Mouse (Mus musculus) midbrain, postnatal 0 days (tissue): ENCODE data around the gene Hist1h2be. TPM values are rescaled to one million over a fixed set of nuclear protein-coding genes. Genes with fewer than 3 reads are reported as not detected.

Experiments
- ATAC-seq: fragments of 200-750 bp; cut with Nextera tagmentation; 2 replicates; pipeline ENCODE4 v1.8.0; 2017; ENCODE audit warnings: moderate number of reproducible peaks, mild to moderate bottlenecking, moderate TSS enrichment, moderate library complexity; ENCODE audit not compliant: low FRiP score
- DNase-seq: peaks from one replicate; pipeline ENCODE4 v3.0.0-alpha.2; 2015; ENCODE audit warnings: low spot score
- H3K27ac ChIP-seq: fragments of 300-500 bp; sonication (generic); 2 replicates; pipeline ENCODE4 v1.5.1; 2014; ENCODE audit warnings: low read depth, mild to moderate bottlenecking, low read length, mixed read lengths
- H3K27me3 ChIP-seq: fragments of 300-500 bp; sonication (generic); 2 replicates; pipeline ENCODE4 v1.6.1; 2014; ENCODE audit warnings: low read length, control low read depth, mixed read lengths; ENCODE audit not compliant: insufficient read depth
- H3K36me3 ChIP-seq: fragments of 300-500 bp; sonication (generic); 2 replicates; pipeline ENCODE4 v1.6.1; 2014; ENCODE audit warnings: low read length, control low read depth, mixed read lengths; ENCODE audit not compliant: insufficient read depth
- H3K4me1 ChIP-seq: fragments of 300-500 bp; sonication (generic); 2 replicates; pipeline ENCODE4 v1.6.1; 2014; ENCODE audit warnings: mild to moderate bottlenecking, control low read depth, antibody characterized with exemption, low read length, mixed read lengths; ENCODE audit not compliant: insufficient read depth
- H3K4me2 ChIP-seq: fragments of 300-500 bp; sonication (generic); 2 replicates; pipeline ENCODE4 v1.6.1; 2014; ENCODE audit warnings: low read depth, mild to moderate bottlenecking, low read length, mixed read lengths; ENCODE audit not compliant: poor library complexity, severe bottlenecking
- H3K4me3 ChIP-seq: fragments of 300-500 bp; sonication (generic); 2 replicates; pipeline ENCODE4 v1.5.1; 2014; ENCODE audit warnings: low read depth, mild to moderate bottlenecking, low read length, moderate library complexity
- H3K9ac ChIP-seq: fragments of 300-500 bp; sonication (generic); replicated peaks from 2 replicates; pipeline ENCODE4 v1.6.1; 2014; ENCODE audit warnings: mild to moderate bottlenecking, low read length, moderate library complexity, mixed read lengths; ENCODE audit not compliant: poor library complexity, severe bottlenecking
- H3K9me3 ChIP-seq: fragments of 300-500 bp; sonication (generic); 2 replicates; pipeline ENCODE4 v1.6.1; 2016; ENCODE audit warnings: low read length, control low read depth
- CTCF ChIP-seq: IDR thresholded peaks from 2 replicates; pipeline ENCODE4 v1.5.1; 2016; ENCODE audit warnings: antibody characterized with exemption, mild to moderate bottlenecking
- WGBS: fragments of 180-500 bp; shearing (Covaris S2); extraction: QIAGEN DNeasy Blood & Tissue Kit; methylation state at CpG from one replicate; pipeline ENCODE4 v1.1.7; 2014; 5-methylcytosine and 5-hydroxymethylcytosine counted together
- polyA plus RNA-seq: library from polyadenylated mRNA; unstranded; fragments of >200 nt; fragmentation: Nextera tagmentation; extraction: Ambion mirVana; gene quantifications from 2 replicates; pipeline ENCODE4 v1.2.1, GENCODE M21; 2015
- total RNA-seq: library from RNA; depleted of rRNA; stranded (reverse); fragments of >200 nt; gene quantifications from 2 replicates; pipeline ENCODE4 v1.2.3, GENCODE M21; 2014

Hist1h2be gene
- total and polyA plus RNA-seq, 2 experiments from 2014 or later: 0.33 to 75.1 TPM

DNA sequence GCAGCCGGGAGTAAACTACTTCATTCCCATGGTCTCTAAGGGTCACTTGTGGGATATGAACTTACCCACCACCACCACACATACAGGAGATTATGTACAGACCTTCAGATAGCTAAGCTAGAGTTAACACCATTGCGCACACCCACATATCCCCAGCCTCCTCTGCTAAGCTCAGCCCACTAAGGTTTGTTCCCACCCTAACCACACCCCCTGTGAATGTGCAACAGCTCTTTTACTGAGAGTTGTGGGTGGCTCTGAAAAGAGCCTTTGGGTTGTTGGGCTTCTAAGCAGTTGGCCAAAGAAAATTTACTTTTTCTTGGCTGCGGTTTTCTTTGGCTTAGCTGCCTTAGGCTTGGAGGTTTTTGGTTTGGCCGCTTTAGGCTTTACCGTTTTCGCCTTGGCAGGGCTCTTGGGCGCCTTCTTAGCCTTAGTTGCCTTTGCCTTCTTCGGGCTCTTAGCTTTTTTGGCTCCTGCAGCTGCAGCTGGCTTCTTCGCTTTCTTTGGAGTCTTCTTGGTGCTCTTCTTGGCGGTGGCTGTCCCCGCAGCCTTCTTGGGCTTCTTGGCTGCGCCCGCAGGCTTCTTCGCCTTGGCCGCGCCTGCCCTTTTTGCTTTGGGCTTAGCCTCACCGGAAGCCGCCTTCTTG lies 729 bp upstream of the Hist1h2be start:
- peak overlapping the region; percentile 90 for H3K27ac ChIP-seq
- peak overlapping the region; percentile 52 for H3K4me3 ChIP-seq
- no peaks in the 10 kb centered on the region for H3K4me1 ChIP-seq
- under 1% methylated on average over 18 of the region's 18 CpGs for WGBS
- H3K9me3 ChIP-seq: no peaks in the 10 kb centered on the region
- TF ChIP-seq CTCF: no peak
- ATAC-seq (peak; percentile 87), DNase-seq (peak; percentile 87)
- peak overlapping the region; percentile 58 for H3K9ac ChIP-seq
- no peaks in the 10 kb centered on the region for H3K27me3 ChIP-seq
- peak overlapping the region; percentile 81 for H3K4me2 ChIP-seq
- H3K36me3 ChIP-seq: no peaks in the 10 kb centered on the region

DNA sequence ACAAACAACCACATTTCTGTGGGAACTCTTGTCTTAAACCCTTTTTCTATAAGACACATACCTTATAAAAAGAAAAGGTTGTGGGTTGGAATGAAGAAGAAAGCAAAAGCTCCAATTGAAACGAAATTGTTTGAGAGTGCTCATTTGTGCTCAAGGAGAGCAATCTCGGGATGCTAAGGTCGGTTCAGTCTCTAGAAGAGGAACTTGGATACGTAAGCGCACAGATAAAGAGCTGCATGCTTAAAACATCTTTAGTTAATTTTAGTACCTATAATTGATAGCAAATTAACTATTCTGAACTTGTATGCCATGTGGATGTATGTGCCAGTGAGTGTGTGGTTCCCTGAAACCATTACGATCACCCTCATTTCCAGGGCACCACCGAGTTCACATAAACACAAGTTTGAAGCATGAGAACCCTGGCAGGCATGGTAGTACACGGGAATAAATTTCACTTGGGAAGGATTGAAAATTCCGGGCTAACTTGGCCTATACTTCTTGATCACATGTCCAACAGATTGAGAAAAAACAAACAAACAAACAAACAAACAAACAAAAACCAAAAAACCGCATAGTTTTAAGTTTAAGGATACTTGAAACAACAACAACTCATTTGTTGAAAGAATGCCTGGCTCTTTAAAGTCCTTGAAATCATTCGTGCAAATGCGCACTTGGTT lies 730 bp downstream of the Hist1h2be start:
- TF ChIP-seq CTCF: no peak
- Histone ChIP-seq H3K9ac (peak overlapping the region; percentile 58; the same call in 1 of the 2 replicates), H3K9me3 (no peaks in the 10 kb centered on the region), H3K27me3 (no peaks in the 10 kb centered on the region), H3K36me3 (no peaks in the 10 kb centered on the region), H3K4me1 (no peaks in the 10 kb centered on the region), H3K4me2 (peak overlapping the region; percentile 81), H3K4me3 (peak overlapping the region; percentile 52), H3K27ac (peak overlapping the region; percentile 90)
- 54% methylated on average over 12 of the region's 12 CpGs for WGBS
- ATAC-seq: no peak
- no peak for DNase-seq

GRCm38 (mm10) chr13:23611638-23612037 lies 9.3 kb downstream of the Hist1h2be start:
- WGBS: 86% methylated on average over 3 of the region's 3 CpGs
- no peak for DNase-seq
- no peak for ATAC-seq
- no peak overlapping the region for H3K4me3 ChIP-seq
- H3K27me3 ChIP-seq: no peaks in the 10 kb centered on the region
- H3K9me3 ChIP-seq: no peaks in the 10 kb centered on the region
- H3K36me3 ChIP-seq: no peaks in the 10 kb centered on the region
- H3K4me2 ChIP-seq: no peak overlapping the region
- H3K9ac ChIP-seq: no peak overlapping the region
- no peaks in the 10 kb centered on the region for H3K4me1 ChIP-seq
- no peak for TF ChIP-seq CTCF
- no peak overlapping the region for H3K27ac ChIP-seq

DNA sequence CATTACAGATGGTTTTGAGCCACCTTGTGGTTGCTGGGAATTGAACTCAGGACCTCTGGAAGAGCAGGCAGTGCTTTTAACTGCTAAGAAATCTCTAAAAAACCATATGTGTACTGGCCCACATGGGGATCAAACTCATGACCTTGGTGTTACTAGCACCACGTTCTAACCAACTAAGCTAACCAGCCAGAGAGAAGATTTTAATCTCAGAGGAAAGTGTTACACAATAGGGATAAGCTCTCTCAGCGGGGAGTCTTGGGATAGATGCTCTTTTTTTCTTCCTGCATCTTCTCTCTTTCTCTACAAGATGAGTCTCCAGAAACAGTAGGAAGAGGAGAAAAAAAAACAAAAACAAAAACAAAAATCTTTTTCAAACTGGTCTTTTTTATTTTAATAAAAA lies 10.5 kb downstream of the Hist1h2be start:
- Histone ChIP-seq H3K4me1 (no peaks in the 10 kb centered on the region), H3K4me2 (no peak overlapping the region), H3K9me3 (no peaks in the 10 kb centered on the region), H3K36me3 (no peaks in the 10 kb centered on the region), H3K27me3 (no peaks in the 10 kb centered on the region), H3K4me3 (no peak overlapping the region), H3K27ac (no peak overlapping the region), H3K9ac (no peak overlapping the region)
- ATAC-seq: no peak
- no peak for TF ChIP-seq CTCF
- DNase-seq: no peak
- WGBS: 65% methylated on average over 2 of the region's 2 CpGs

- no peak for DNase-seq
- TF ChIP-seq CTCF: no peak
- no peaks in the 10 kb centered on the region for H3K36me3 ChIP-seq
- H3K27me3 ChIP-seq: no peaks in the 10 kb centered on the region
- no peak overlapping the region for H3K27ac ChIP-seq
- H3K4me1 ChIP-seq: no peaks in the 10 kb centered on the region
- H3K9me3 ChIP-seq: no peaks in the 10 kb centered on the region
- ATAC-seq: no peak
- H3K4me3 ChIP-seq: no peak overlapping the region
- H3K9ac ChIP-seq: no peak overlapping the region
- H3K4me2 ChIP-seq: no peak overlapping the region
Observed at GRCm38 (mm10) chr13:23609844-23610243, 11.1 kb downstream of the Hist1h2be start.

DNA sequence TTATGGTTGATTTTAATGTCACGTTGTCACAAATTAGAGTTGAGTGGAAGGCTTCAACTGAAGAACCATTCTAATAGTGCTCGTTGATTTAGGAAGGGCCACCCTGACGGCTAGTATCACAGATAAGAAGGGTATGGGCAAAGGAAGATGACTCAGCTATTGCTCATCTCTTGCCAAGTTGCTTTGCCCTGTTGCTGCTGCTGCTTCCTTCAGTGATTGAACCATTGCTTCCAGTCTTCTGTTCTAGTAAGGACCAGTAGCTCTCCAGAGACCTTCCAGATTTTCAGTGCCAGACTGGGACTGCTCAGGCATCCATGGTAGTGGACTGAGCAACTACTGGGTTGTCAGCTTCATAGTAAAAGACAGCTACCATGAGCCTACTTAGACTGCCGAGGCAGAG lies 11.7 kb downstream of the Hist1h2be start:
- H3K36me3 ChIP-seq: no peaks in the 10 kb centered on the region

More for the DNA sequence above, 11.7 kb downstream of the Hist1h2be start:
- Histone ChIP-seq H3K9me3 (no peaks in the 10 kb centered on the region), H3K9ac (no peak overlapping the region), H3K4me3 (no peak overlapping the region), H3K27ac (no peak overlapping the region), H3K4me1 (no peaks in the 10 kb centered on the region), H3K4me2 (no peak overlapping the region), H3K27me3 (no peaks in the 10 kb centered on the region)
- WGBS: 91% methylated on average over 4 of the region's 4 CpGs
- ATAC-seq (no peak), DNase-seq (no peak)
- no peak for TF ChIP-seq CTCF
